Mouse (Mus musculus): Measurements from ENCODE around the gene Ifnar1.

GRCm38 (mm10) chr16:91443211-91443611, 41.8 kb upstream of the Ifnar1 start:
- TF ChIP-seq POLR2A (IDR thresholded peaks at IDR 0.05; ENCODE audit: borderline replicate concordance, insufficient read depth, low read length) (no peak), CTCF (IDR thresholded peaks at IDR 0.05; ENCODE audit: borderline replicate concordance, insufficient read depth, low read depth, low read length) (no peak)

Data from cerebellum, adult 2 months (tissue).